Mouse (Mus musculus) bone marrow, adult 2 months (tissue): ENCODE measurements around the gene Atf7ip2. TPM values are rescaled to one million over a fixed set of nuclear protein-coding genes. Genes with fewer than 3 reads are reported as not detected.

ENCODE experiments used
- H3K27ac ChIP-seq: fragments of 200-500 bp; 2 replicates; pipeline ENCODE4 v1.5.1; 2012; ENCODE audit warnings: low read depth, mild to moderate bottlenecking, control low read depth, inconsistent platforms, low read length; ENCODE audit not compliant: control insufficient read depth, poor library complexity, insufficient read depth
- H3K4me1 ChIP-seq: fragments of 200-500 bp; 2 replicates; pipeline ENCODE4 v1.6.1; 2011; ENCODE audit warnings: low read length; ENCODE audit not compliant: control insufficient read depth, insufficient read depth
- H3K4me3 ChIP-seq: fragments of 200-500 bp; replicated peaks from 2 replicates; pipeline ENCODE3; 2011; ENCODE audit warnings: mild to moderate bottlenecking, low read depth, low read length, control low read depth; ENCODE audit not compliant: control insufficient read depth
- CTCF ChIP-seq: fragments of 200-500 bp; IDR thresholded peaks from 2 replicates; pipeline ENCODE4 v1.5.1; 2011; ENCODE audit warnings: low read length, control low read depth; ENCODE audit not compliant: control insufficient read depth, insufficient read depth
- POLR2A ChIP-seq: fragments of 200-500 bp; IDR thresholded peaks from 2 replicates; pipeline ENCODE4 v1.6.1; 2011; ENCODE audit warnings: low read depth, mild to moderate bottlenecking, control low read depth, low read length, borderline replicate concordance; ENCODE audit not compliant: control insufficient read depth
- whole genome bisulfite sequencing: fragments of 180-500 bp; shearing (Covaris S2); methylation state at CpG from one replicate; pipeline ENCODE4 v1.1.7; 2018; 5-methylcytosine and 5-hydroxymethylcytosine counted together
- polyA plus RNA-seq: library from polyadenylated mRNA; stranded (reverse); fragments of >200 nt; gene quantifications from 2 replicates; pipeline ENCODE4 v1.2.4, GENCODE M21; 2011; ENCODE audit warnings: low replicate concordance; ENCODE audit not compliant: missing spikeins, insufficient read depth, insufficient read length

Gene Atf7ip2
- polyA plus RNA-seq, 1 experiment = 1.0 TPM

GRCm38 (mm10) chr16:10280286-10280951 lies 87.9 kb downstream of the Atf7ip2 start:
- Histone ChIP-seq H3K4me3 (no peak overlapping the region), H3K27ac (no peak overlapping the region), H3K4me1 (no peaks in the 10 kb centered on the region)
- TF ChIP-seq CTCF (peak; percentile 60), POLR2A (no peak)
- WGBS = 41% methylated on average over 12 of the region's 12 CpGs

GRCm38 (mm10) chr16:10281890-10282289 lies 89.4 kb downstream of the Atf7ip2 start:
- TF ChIP-seq CTCF (no peak), POLR2A (no peak)
- WGBS = 81% methylated on average over 3 of the region's 3 CpGs
- no peak overlapping the region for H3K4me3 ChIP-seq

GRCm38 (mm10) chr16:10286513-10287268 lies 94.2 kb downstream of the Atf7ip2 start:
- H3K27ac ChIP-seq = no peak overlapping the region
- no peaks in the 10 kb centered on the region; the same call in 1 of the 2 replicates for H3K4me1 ChIP-seq
- H3K4me3 ChIP-seq = no peak overlapping the region
- WGBS = 21% methylated on average over 9 of the region's 9 CpGs
- TF ChIP-seq POLR2A (no peak), CTCF (no peak)

More at GRCm38 (mm10) chr16:10281890-10282289, 89.4 kb downstream of the Atf7ip2 start:
- H3K4me1 ChIP-seq = no peaks in the 10 kb centered on the region; the same call in 1 of the 2 replicates
- H3K27ac ChIP-seq = no peak overlapping the region

- no peak overlapping the region for H3K4me3 ChIP-seq
- no peaks in the 10 kb centered on the region; the same call in 1 of the 2 replicates for H3K4me1 ChIP-seq
- H3K27ac ChIP-seq = no peak overlapping the region
- 76% methylated on average over 6 of the region's 6 CpGs for WGBS
- no peak for TF ChIP-seq POLR2A
- TF ChIP-seq CTCF = no peak
Measured at GRCm38 (mm10) chr16:10288115-10288514, 95.6 kb downstream of the Atf7ip2 start.

DNA sequence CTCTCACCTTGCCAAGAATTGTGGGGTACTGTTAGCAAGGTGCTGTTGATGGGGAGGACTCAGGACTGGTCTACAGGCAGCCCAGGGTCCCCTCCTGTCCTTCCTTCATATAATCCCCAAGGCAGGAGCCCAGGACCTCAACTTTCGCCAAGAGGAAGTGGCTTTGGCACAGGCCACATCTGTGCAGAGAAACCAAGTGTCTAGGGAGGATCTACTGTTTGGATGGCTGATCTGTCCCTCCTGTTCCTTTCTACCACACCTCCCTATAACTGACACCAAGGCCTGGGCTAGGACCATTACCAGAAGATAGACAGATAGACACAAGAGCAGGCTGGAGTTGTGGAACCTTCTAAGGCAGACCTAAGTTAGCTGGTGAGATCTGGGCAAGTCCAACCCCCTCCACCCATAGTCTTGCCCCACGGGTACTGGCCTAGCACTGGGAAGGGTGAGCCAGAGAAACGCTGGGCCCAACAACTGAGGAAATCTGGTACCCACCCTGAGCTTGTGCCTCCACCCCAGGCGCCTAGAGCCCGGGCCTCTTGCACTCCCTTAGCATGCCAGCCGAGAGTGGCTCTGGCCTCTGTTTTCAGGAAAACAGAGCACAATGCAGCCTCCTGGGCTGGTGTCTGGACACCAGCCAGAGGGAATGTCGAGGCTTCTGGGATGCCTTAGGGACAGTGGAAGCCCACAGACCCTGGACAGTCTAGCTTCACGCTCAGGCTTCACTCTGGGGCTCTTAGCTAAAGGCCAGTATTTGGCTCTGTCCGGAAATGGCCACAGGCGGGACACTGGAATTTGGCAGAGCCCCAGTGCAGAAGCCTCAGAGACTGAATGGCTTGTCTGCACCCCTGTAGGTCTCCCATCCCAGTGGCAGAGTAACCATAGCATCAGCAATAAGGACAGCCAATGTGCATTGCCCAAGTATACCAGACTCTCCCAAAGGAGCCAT lies 105.5 kb downstream of the Atf7ip2 start:
- TF ChIP-seq CTCF = no peak
- TF ChIP-seq POLR2A = no peak
- 60% methylated on average over 10 of the region's 10 CpGs for WGBS
- no peaks in the 10 kb centered on the region for H3K4me1 ChIP-seq

DNA sequence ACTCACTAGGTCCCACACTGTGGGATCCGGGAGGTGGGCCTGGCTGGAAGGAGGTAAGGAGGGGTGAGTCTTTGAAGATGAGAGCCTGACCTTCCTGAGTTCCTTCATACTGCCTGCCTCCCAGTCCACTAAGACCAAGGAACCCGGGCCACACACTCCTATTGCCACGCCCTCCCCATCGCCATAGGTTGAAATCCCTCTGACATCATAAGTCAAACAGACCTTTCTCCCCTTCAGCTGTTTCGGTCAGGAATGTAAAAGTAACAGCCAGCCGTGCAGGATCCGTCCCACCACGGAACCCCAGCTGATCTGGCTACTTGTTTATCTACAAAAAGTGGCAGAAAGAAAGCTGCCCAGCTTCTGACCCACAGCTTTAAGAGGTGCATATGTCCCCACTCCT lies 107.1 kb downstream of the Atf7ip2 start:
- no peak overlapping the region for H3K27ac ChIP-seq
- TF ChIP-seq POLR2A (no peak), CTCF (no peak)

More for the DNA sequence above, 105.5 kb downstream of the Atf7ip2 start:
- H3K4me3 ChIP-seq = no peak overlapping the region
- H3K27ac ChIP-seq = no peak overlapping the region

GRCm38 (mm10) chr16:10300231-10301186 lies 108.0 kb downstream of the Atf7ip2 start:
- 57% methylated on average over 3 of the region's 3 CpGs for WGBS
- Histone ChIP-seq H3K27ac (no peak overlapping the region), H3K4me1 (no peaks in the 10 kb centered on the region), H3K4me3 (no peak overlapping the region)
- TF ChIP-seq CTCF (no peak), POLR2A (no peak)

More for the DNA sequence above, 107.1 kb downstream of the Atf7ip2 start:
- Histone ChIP-seq H3K4me1 (no peaks in the 10 kb centered on the region), H3K4me3 (no peak overlapping the region)
- 80% methylated on average over 8 of the region's 8 CpGs for WGBS

Other genes starting within 250 kb of the Atf7ip2 start
- gene Grin2a, start 197.2 kb upstream of the Atf7ip2 start, polyA plus RNA-seq = 0.13 and 0.45 TPM in 2 replicates
- 9.3 TPM in 1 of 2 replicates, not detected in the other for gene Rpl39l, start 22.5 kb upstream of the Atf7ip2 start, polyA plus RNA-seq
- 1.6 and 2.5 TPM in 2 replicates for gene Emp2, start 121.3 kb downstream of the Atf7ip2 start, polyA plus RNA-seq
- gene Tekt5, start 202.8 kb downstream of the Atf7ip2 start, polyA plus RNA-seq = 0.77 TPM in 1 of 2 replicates, not detected in the other
- 12.7 and 21.4 TPM in 2 replicates for gene Nubp1, start 219.2 kb downstream of the Atf7ip2 start, polyA plus RNA-seq